In genomic region chr1:172099325-172100033, GRCm38 (mm10) we compare ENCODE assay signal across 12 mouse cellular contexts. TPM values are rescaled to one million over a fixed set of nuclear protein-coding genes. Genes with fewer than 3 reads are reported as not detected.
DNase-seq lines count a peak whose midpoint lies in the region; ATAC-seq lines count a peak whose summit lies in the region.
"Had no signal": no experiment of that assay in that cellular context is flagged by ENCODE, and none has a peak within 500 bp of the region (broad histone marks: within the 10 kb centered on the region; RNA-seq: fewer than 3 reads in every experiment).

No protein-coding gene starts in this region.

- peaks cover 91% of the 10 kb centered on the region for H3K36me3 ChIP-seq in kidney, embryonic 15.5 days
- H3K36me3 ChIP-seq in midbrain, embryonic 10.5 days, result peaks cover 97% of the 10 kb centered on the region

- H3K4me3 ChIP-seq in kidney, embryonic 15.5 days (replicated peaks), result no peak overlapping the region
- no peak overlapping the region for H3K4me3 ChIP-seq in midbrain, embryonic 10.5 days
- H3K4me3 ChIP-seq: heart, embryonic 12.5 days had no signal

- no peaks in the 10 kb centered on the region for H3K27me3 ChIP-seq in kidney, embryonic 15.5 days
- no peaks in the 10 kb centered on the region for H3K27me3 ChIP-seq in midbrain, embryonic 10.5 days (ENCODE audit: low read depth, poor library complexity, severe bottlenecking)
- H3K27me3 ChIP-seq: heart, embryonic 12.5 days had no signal

- H3K9me3 ChIP-seq in kidney, embryonic 15.5 days (replicated peaks), result no peaks in the 10 kb centered on the region
- H3K9me3 ChIP-seq in midbrain, embryonic 10.5 days (replicated peaks), result no peaks in the 10 kb centered on the region
- H3K9me3 ChIP-seq: heart, embryonic 12.5 days had no signal

- no peak for ATAC-seq in kidney, embryonic 15.5 days (replicated peaks; ENCODE audit: low FRiP score)
- ATAC-seq: forebrain, postnatal 0 days had no signal

- H3K4me2 ChIP-seq in kidney, embryonic 15.5 days, result no peak overlapping the region
- H3K4me2 ChIP-seq: heart, embryonic 12.5 days had no signal

- no peak overlapping the region for H3K27ac ChIP-seq in kidney, embryonic 15.5 days
- H3K27ac ChIP-seq in midbrain, embryonic 10.5 days (replicated peaks), result no peak overlapping the region

- DNase-seq in kidney, adult 11 months, result peak; percentile 85
- peak; percentile 39 for DNase-seq in adipocyte (ENCODE audit: low spot score)
- DNase-seq in cerebellum, postnatal 14 days, result peak; percentile 57 to 65
- DNase-seq in kidney, postnatal 25 days, result peak; percentile 93
- no peak for DNase-seq in thymus, postnatal 4 days
- DNase-seq in urinary bladder, postnatal 25 days (ENCODE audit: low spot score), result no peak
- no peak for DNase-seq in midbrain, embryonic 10.5 days (ENCODE audit: low spot score)
- DNase-seq: forebrain, postnatal 0 days; gastrocnemius, postnatal 25 days had no signal

- H3K9ac ChIP-seq in kidney, embryonic 15.5 days, result no peak overlapping the region
- H3K9ac ChIP-seq: forebrain, postnatal 0 days; heart, embryonic 12.5 days had no signal

- 77% methylated on average over 6 of the region's 6 CpGs for WGBS in kidney, embryonic 15.5 days
- WGBS in midbrain, embryonic 10.5 days, result 90% methylated on average over 6 of the region's 6 CpGs

- no peaks in the 10 kb centered on the region for H3K4me1 ChIP-seq in kidney, embryonic 15.5 days
- peaks cover 12% of the 10 kb centered on the region for H3K4me1 ChIP-seq in midbrain, embryonic 10.5 days

RNA-seq across cellular contexts. Expression of gene Ncstn, which starts 16.9 kb away (rescaled TPM):
- 130 and 137 TPM in 2 replicates for polyA plus RNA-seq in kidney, embryonic 15.5 days (2015; fragmentation: Nextera tagmentation; extraction: Ambion mirVana)
- polyA plus RNA-seq in midbrain, embryonic 10.5 days (2016; fragmentation: Nextera tagmentation; extraction: Ambion mirVana), result 106 and 129 TPM in 2 replicates

RNA-seq across cellular contexts. Expression of gene Copa, which starts 17.1 kb away (rescaled TPM):
- polyA plus RNA-seq in kidney, embryonic 15.5 days (2015; fragmentation: Nextera tagmentation; extraction: Ambion mirVana), result 221 and 237 TPM in 2 replicates
- polyA plus RNA-seq in midbrain, embryonic 10.5 days (2016; fragmentation: Nextera tagmentation; extraction: Ambion mirVana), result 175 and 206 TPM in 2 replicates

RNA-seq across cellular contexts. Expression of gene Pex19, which starts 27.1 kb away (rescaled TPM):
- 149 and 154 TPM in 2 replicates for polyA plus RNA-seq in kidney, embryonic 15.5 days (2015; fragmentation: Nextera tagmentation; extraction: Ambion mirVana)
- 166 and 175 TPM in 2 replicates for polyA plus RNA-seq in midbrain, embryonic 10.5 days (2016; fragmentation: Nextera tagmentation; extraction: Ambion mirVana)

RNA-seq across cellular contexts. Expression of gene Nhlh1, which starts 42.1 kb away (rescaled TPM):
- polyA plus RNA-seq in kidney, embryonic 15.5 days (2015; fragmentation: Nextera tagmentation; extraction: Ambion mirVana), result not detected in 2 replicates
- polyA plus RNA-seq in midbrain, embryonic 10.5 days (2016; fragmentation: Nextera tagmentation; extraction: Ambion mirVana), result 5.5 and 6.9 TPM in 2 replicates
- polyA plus RNA-seq: heart, embryonic 12.5 days; liver, embryonic 16.5 days had no signal

RNA-seq across cellular contexts. Expression of gene Dcaf8, which starts 48.4 kb away (rescaled TPM):
- polyA plus RNA-seq in kidney, embryonic 15.5 days (2015; fragmentation: Nextera tagmentation; extraction: Ambion mirVana), result 125 and 132 TPM in 2 replicates
- polyA plus RNA-seq in midbrain, embryonic 10.5 days (2016; fragmentation: Nextera tagmentation; extraction: Ambion mirVana), result 124 and 138 TPM in 2 replicates

Comparison
In these comparisons a context has a peak if more than half of its experiments do, and no peak if none do; other contexts are left out.
1. DNase-seq: peak in kidney, adult 11 months (single experiment), adipocyte (single experiment), cerebellum, postnatal 14 days (2 of 2) and kidney, postnatal 25 days (2 of 2); none in thymus, postnatal 4 days (single experiment), urinary bladder, postnatal 25 days (single experiment) and midbrain, embryonic 10.5 days (single experiment).